Mouse (Mus musculus) hindbrain, embryonic 14.5 days (tissue): ENCODE measurements at regions not wholly inside any gene's neighbourhood (a gene's known extent, or its start where the extent isn't known, plus 50 kb on each side); places are given as distances from the start of the nearest gene placed in this dataset.
"Not testable (repeated sequence)": the region's sequence is repeated elsewhere in the genome, so short reads cannot be mapped to it uniquely, and the experiment has no call there.

Experiments used
- ATAC-seq: fragments of 200-750 bp; cut with Nextera tagmentation; 2 replicates; pipeline ENCODE4 v1.8.0; 2017; ENCODE audit warnings: moderate number of reproducible peaks, mild to moderate bottlenecking, moderate TSS enrichment, moderate library complexity; ENCODE audit not compliant: low FRiP score
- DNase-seq: peaks from one replicate; pipeline ENCODE4 v3.0.0-alpha.2; 2015; ENCODE audit warnings: low spot score
- H3K27ac ChIP-seq: fragments of 300-500 bp; sonication (generic); 2 replicates; pipeline ENCODE4 v1.5.1; 2014; ENCODE audit warnings: mild to moderate bottlenecking, moderate library complexity
- H3K27me3 ChIP-seq: fragments of 300-500 bp; sonication (generic); 2 replicates; pipeline ENCODE4 v1.6.1; 2014; ENCODE audit warnings: mild to moderate bottlenecking, low read length, mixed read lengths; ENCODE audit not compliant: control insufficient read depth, insufficient read depth
- H3K36me3 ChIP-seq: fragments of 300-500 bp; sonication (generic); replicated peaks from 2 replicates; pipeline ENCODE4 v1.6.1; 2014; ENCODE audit not compliant: control insufficient read depth, insufficient read depth
- H3K4me1 ChIP-seq: fragments of 300-500 bp; sonication (generic); replicated peaks from 2 replicates; pipeline ENCODE4 v1.6.1; 2014; ENCODE audit warnings: antibody characterized with exemption, low read length, mixed read lengths; ENCODE audit not compliant: control insufficient read depth, insufficient read depth
- H3K4me2 ChIP-seq: fragments of 300-500 bp; sonication (generic); replicated peaks from 2 replicates; pipeline ENCODE4 v1.6.1; 2014; ENCODE audit warnings: mild to moderate bottlenecking, moderate library complexity
- H3K4me3 ChIP-seq: fragments of 300-500 bp; sonication (generic); replicated peaks from 2 replicates; pipeline ENCODE4 v1.5.1; 2014; ENCODE audit warnings: mild to moderate bottlenecking, low read length
- H3K9ac ChIP-seq: fragments of 300-500 bp; sonication (generic); 2 replicates; pipeline ENCODE4 v1.6.1; 2014
- H3K9me3 ChIP-seq: fragments of 300-500 bp; sonication (generic); 2 replicates; pipeline ENCODE4 v1.6.1; 2016; ENCODE audit warnings: low read length; ENCODE audit not compliant: control insufficient read depth
- WGBS: fragments of 180-500 bp; shearing (Covaris S2); extraction: QIAGEN DNeasy Blood & Tissue Kit; methylation state at CpG from one replicate; pipeline ENCODE4 v1.1.7; 2014; 5-methylcytosine and 5-hydroxymethylcytosine counted together

- no peak overlapping the region for H3K9ac ChIP-seq
- no peak for ATAC-seq
- H3K4me3 ChIP-seq = no peak overlapping the region
- H3K4me1 ChIP-seq = no peaks in the 10 kb centered on the region
- no peak overlapping the region for H3K4me2 ChIP-seq
- H3K9me3 ChIP-seq = peaks cover 15% of the 10 kb centered on the region; the same call in 1 of the 2 replicates
- WGBS = 86% methylated on average over 6 of the region's 6 CpGs
- H3K27ac ChIP-seq = no peak overlapping the region
- H3K36me3 ChIP-seq = no peaks in the 10 kb centered on the region
- H3K27me3 ChIP-seq = no peaks in the 10 kb centered on the region
- no peak for DNase-seq
These were observed 102.7 kb downstream of the Eva1a start for GRCm38 (mm10) chr6:82143496-82143895.

- ATAC-seq = no peak
- Histone ChIP-seq H3K4me3 (no peak overlapping the region), H3K4me1 (no peaks in the 10 kb centered on the region), H3K36me3 (no peaks in the 10 kb centered on the region), H3K27me3 (no peaks in the 10 kb centered on the region), H3K27ac (no peak overlapping the region), H3K9ac (no peak overlapping the region), H3K4me2 (no peak overlapping the region), H3K9me3 (no peaks in the 10 kb centered on the region)
- DNase-seq = no peak
- WGBS = 80% methylated on average over 2 of the region's 2 CpGs
These were observed 109.2 kb downstream of the Eva1a start for GRCm38 (mm10) chr6:82150051-82150450.

- Histone ChIP-seq H3K27me3 (no peaks in the 10 kb centered on the region), H3K36me3 (no peaks in the 10 kb centered on the region), H3K27ac (no peak overlapping the region), H3K4me3 (no peak overlapping the region), H3K4me2 (no peak overlapping the region), H3K4me1 (no peaks in the 10 kb centered on the region), H3K9ac (no peak overlapping the region), H3K9me3 (no peaks in the 10 kb centered on the region)
- DNase-seq (no peak), ATAC-seq (no peak)
- 47% methylated on average over 5 of the region's 5 CpGs for WGBS
These were observed 129.7 kb downstream of the Eva1a start for GRCm38 (mm10) chr6:82170349-82171080.

GRCm38 (mm10) chr6:82174943-82175342, 134.1 kb downstream of the Eva1a start:
- no peak overlapping the region for H3K4me3 ChIP-seq
- WGBS = 11% methylated on average over 2 of the region's 2 CpGs
- H3K4me1 ChIP-seq = no peaks in the 10 kb centered on the region
- no peaks in the 10 kb centered on the region for H3K9me3 ChIP-seq
- no peak for DNase-seq
- no peaks in the 10 kb centered on the region for H3K27me3 ChIP-seq
- no peak overlapping the region for H3K4me2 ChIP-seq
- H3K9ac ChIP-seq = no peak overlapping the region
- no peaks in the 10 kb centered on the region for H3K36me3 ChIP-seq
- no peak overlapping the region for H3K27ac ChIP-seq
- ATAC-seq = no peak

- WGBS = 94% methylated on average over 7 of the region's 7 CpGs
- H3K27me3 ChIP-seq = no peaks in the 10 kb centered on the region
- no peak overlapping the region for H3K27ac ChIP-seq
- no peaks in the 10 kb centered on the region for H3K4me1 ChIP-seq
- no peaks in the 10 kb centered on the region for H3K9me3 ChIP-seq
- no peak for DNase-seq
- no peak overlapping the region for H3K4me3 ChIP-seq
- no peaks in the 10 kb centered on the region for H3K36me3 ChIP-seq
- H3K9ac ChIP-seq = no peak overlapping the region
- ATAC-seq = no peak
- H3K4me2 ChIP-seq = no peak overlapping the region
These were observed 159.3 kb downstream of the Eva1a start for GRCm38 (mm10) chr6:82200130-82200529.

- no peaks in the 10 kb centered on the region for H3K9me3 ChIP-seq
- no peak overlapping the region for H3K4me3 ChIP-seq
- no peaks in the 10 kb centered on the region for H3K27me3 ChIP-seq
- no peaks in the 10 kb centered on the region for H3K36me3 ChIP-seq
- DNase-seq = no peak
- 79% methylated on average over 8 of the region's 8 CpGs for WGBS
- ATAC-seq = no peak
- no peak overlapping the region for H3K9ac ChIP-seq
- no peak overlapping the region for H3K27ac ChIP-seq
- H3K4me2 ChIP-seq = no peak overlapping the region
- no peaks in the 10 kb centered on the region for H3K4me1 ChIP-seq
These were observed 164.2 kb downstream of the Eva1a start for GRCm38 (mm10) chr6:82204821-82205566.

GRCm38 (mm10) chr6:82237834-82238233, 164.3 kb upstream of the Tacr1 start:
- whole genome bisulfite sequencing = 21% methylated on average over 5 of the region's 5 CpGs
- ATAC-seq (no peak), DNase-seq (no peak)
- Histone ChIP-seq H3K4me3 (no peak overlapping the region), H3K4me2 (no peak overlapping the region), H3K27me3 (no peaks in the 10 kb centered on the region), H3K36me3 (no peaks in the 10 kb centered on the region), H3K9ac (no peak overlapping the region), H3K4me1 (no peaks in the 10 kb centered on the region), H3K9me3 (no peaks in the 10 kb centered on the region), H3K27ac (no peak overlapping the region)

- H3K9ac ChIP-seq = no peak overlapping the region
- H3K36me3 ChIP-seq = no peaks in the 10 kb centered on the region
- H3K27ac ChIP-seq = no peak overlapping the region
- no peak overlapping the region for H3K4me2 ChIP-seq
- no peaks in the 10 kb centered on the region for H3K4me1 ChIP-seq
- DNase-seq = no peak
- 69% methylated on average over 7 of the region's 7 CpGs for WGBS
- ATAC-seq = no peak
- H3K4me3 ChIP-seq = no peak overlapping the region
- H3K9me3 ChIP-seq = no peaks in the 10 kb centered on the region
- no peaks in the 10 kb centered on the region for H3K27me3 ChIP-seq
These were observed 161.4 kb upstream of the Tacr1 start for GRCm38 (mm10) chr6:82240584-82241245.

GRCm38 (mm10) chr6:82247652-82248051, 154.5 kb upstream of the Tacr1 start:
- H3K9ac ChIP-seq, H3K4me1 ChIP-seq, H3K4me3 ChIP-seq, DNase-seq, H3K4me2 ChIP-seq, H3K27ac ChIP-seq, H3K27me3 ChIP-seq, H3K36me3 ChIP-seq, H3K9me3 ChIP-seq, ATAC-seq: not testable (repeated sequence)
- 81% methylated on average over 1 of the region's 1 CpGs for WGBS
